In genomic region chr11:95668086-95668485, GRCm38 (mm10) we compare ENCODE assay signal across 8 mouse cellular contexts. TPM values are rescaled to one million over a fixed set of nuclear protein-coding genes. Genes with fewer than 3 reads are reported as not detected.
A peak's percentile ranks its signal among the peaks of the same experiment; 100 is the strongest.
DNase-seq lines count a peak whose midpoint lies in the region; ATAC-seq and TF ChIP-seq lines count a peak whose summit lies in the region.
"Not testable (repeated sequence)": the region's sequence is repeated elsewhere in the genome, so short reads cannot be mapped to it uniquely, and the experiment has no call there.

No protein-coding gene starts in this region.

- not testable (repeated sequence) for H3K9ac ChIP-seq in embryonic facial prominence, embryonic 13.5 days; hindbrain, embryonic 14.5 days; kidney, embryonic 16.5 days (replicated peaks; ENCODE audit: low read length); stomach, postnatal 0 days (ENCODE audit: low read length)
- peak overlapping the region; percentile 77 for H3K9ac ChIP-seq in liver, embryonic 12.5 days

- H3K4me2 ChIP-seq in embryonic facial prominence, embryonic 13.5 days, result peak overlapping the region; percentile 88
- not testable (repeated sequence) for H3K4me2 ChIP-seq in hindbrain, embryonic 14.5 days (replicated peaks)
- H3K4me2 ChIP-seq in kidney, embryonic 16.5 days (replicated peaks; ENCODE audit: low read depth, low read length), result peak overlapping the region; percentile 67
- peak overlapping the region; percentile 84 for H3K4me2 ChIP-seq in liver, embryonic 12.5 days
- peak overlapping the region; percentile 75; the same call in 1 of the 2 replicates for H3K4me2 ChIP-seq in stomach, postnatal 0 days (replicated peaks; ENCODE audit: low read depth)

- ATAC-seq in G1E (ENCODE audit: extremely low read depth, insufficient number of reproducible peaks, low FRiP score, poor library complexity, severe bottlenecking); embryonic facial prominence, embryonic 13.5 days (ENCODE audit: insufficient number of reproducible peaks, insufficient read depth, low FRiP score, low TSS enrichment, low read depth); hindbrain, embryonic 14.5 days (ENCODE audit: low FRiP score); kidney, embryonic 16.5 days (ENCODE audit: low FRiP score, low TSS enrichment); liver, embryonic 12.5 days; stomach, postnatal 0 days (ENCODE audit: low FRiP score, low TSS enrichment): not testable (repeated sequence)

- peak overlapping the region; percentile 77 for H3K4me3 ChIP-seq in G1E (ENCODE audit: low read depth, low read length)
- peak overlapping the region; percentile 62 for H3K4me3 ChIP-seq in embryonic facial prominence, embryonic 13.5 days
- peak overlapping the region; percentile 84 for H3K4me3 ChIP-seq in heart, embryonic 10.5 days
- H3K4me3 ChIP-seq in hindbrain, embryonic 14.5 days (replicated peaks; ENCODE audit: low read length), result peak overlapping the region; percentile 45
- H3K4me3 ChIP-seq in kidney, embryonic 16.5 days (ENCODE audit: low read length), result peak overlapping the region; percentile 87
- H3K4me3 ChIP-seq in liver, embryonic 12.5 days, result peak overlapping the region; percentile 83
- H3K4me3 ChIP-seq in megakaryocyte, embryonic 14.5 days (replicated peaks), result peak overlapping the region; percentile 99
- H3K4me3 ChIP-seq in stomach, postnatal 0 days (ENCODE audit: low read depth, low read length), result not testable (repeated sequence)

- not testable (repeated sequence) for TF ChIP-seq CTCF in G1E (IDR thresholded peaks at IDR 0.05; ENCODE audit: low read depth, low read length)
- peak; percentile 46 for TF ChIP-seq CTCF in stomach, postnatal 0 days (IDR thresholded peaks at IDR 0.05; ENCODE audit: low read depth)

- H3K27me3 ChIP-seq in G1E (ENCODE audit: insufficient read depth, low read length); embryonic facial prominence, embryonic 13.5 days; heart, embryonic 10.5 days (ENCODE audit: insufficient read depth, poor library complexity, severe bottlenecking); hindbrain, embryonic 14.5 days (ENCODE audit: control insufficient read depth, insufficient read depth, low read length); kidney, embryonic 16.5 days (ENCODE audit: insufficient read depth, low read length); liver, embryonic 12.5 days (replicated peaks); megakaryocyte, embryonic 14.5 days (replicated peaks); stomach, postnatal 0 days (ENCODE audit: control insufficient read depth, insufficient read depth, low read length): not testable (repeated sequence)

- TF ChIP-seq EP300 in stomach, postnatal 0 days (optimal IDR thresholded peaks at IDR 0.05), result not testable (repeated sequence)

- H3K27ac ChIP-seq in embryonic facial prominence, embryonic 13.5 days; heart, embryonic 10.5 days; hindbrain, embryonic 14.5 days; kidney, embryonic 16.5 days (ENCODE audit: low read length); liver, embryonic 12.5 days; stomach, postnatal 0 days (replicated peaks): not testable (repeated sequence)

- DNase-seq in G1E (ENCODE audit: low spot score); heart, embryonic 10.5 days (ENCODE audit: low spot score); hindbrain, embryonic 14.5 days (ENCODE audit: low spot score); stomach, postnatal 0 days (ENCODE audit: low spot score): not testable (repeated sequence)

- 90% methylated on average over 7 of the region's 7 CpGs for WGBS in embryonic facial prominence, embryonic 13.5 days
- 88% methylated on average over 7 of the region's 7 CpGs for WGBS in heart, embryonic 10.5 days
- 87% methylated on average over 7 of the region's 7 CpGs for WGBS in hindbrain, embryonic 14.5 days
- WGBS in kidney, embryonic 16.5 days, result 94% methylated on average over 7 of the region's 7 CpGs
- 77% methylated on average over 7 of the region's 7 CpGs for WGBS in liver, embryonic 12.5 days (ENCODE audit: insufficient replicate concordance)
- WGBS in stomach, postnatal 0 days, result 77% methylated on average over 7 of the region's 7 CpGs

- H3K36me3 ChIP-seq in G1E (replicated peaks), result peaks cover 59% of the 10 kb centered on the region
- H3K36me3 ChIP-seq in embryonic facial prominence, embryonic 13.5 days, result peaks cover 46% of the 10 kb centered on the region
- peaks cover 49% of the 10 kb centered on the region for H3K36me3 ChIP-seq in heart, embryonic 10.5 days
- H3K36me3 ChIP-seq in hindbrain, embryonic 14.5 days (replicated peaks; ENCODE audit: control insufficient read depth, insufficient read depth), result peaks cover 36% of the 10 kb centered on the region
- peaks cover 43% of the 10 kb centered on the region for H3K36me3 ChIP-seq in kidney, embryonic 16.5 days (ENCODE audit: insufficient read depth, low read length)
- H3K36me3 ChIP-seq in liver, embryonic 12.5 days, result peaks cover 50% of the 10 kb centered on the region
- peaks cover 42% of the 10 kb centered on the region for H3K36me3 ChIP-seq in megakaryocyte, embryonic 14.5 days (replicated peaks; ENCODE audit: low read length)
- peaks cover 18% of the 10 kb centered on the region for H3K36me3 ChIP-seq in stomach, postnatal 0 days (ENCODE audit: control insufficient read depth, insufficient read depth, low read length)

- H3K9me3 ChIP-seq in G1E (replicated peaks); embryonic facial prominence, embryonic 13.5 days; heart, embryonic 10.5 days; hindbrain, embryonic 14.5 days (ENCODE audit: control insufficient read depth, low read length); kidney, embryonic 16.5 days (ENCODE audit: low read length); liver, embryonic 12.5 days (replicated peaks); megakaryocyte, embryonic 14.5 days; stomach, postnatal 0 days (ENCODE audit: control insufficient read depth, low read length): not testable (repeated sequence)

- H3K4me1 ChIP-seq in G1E (ENCODE audit: insufficient read depth, low read depth, low read length), result peaks cover 32% of the 10 kb centered on the region
- peaks cover 13% of the 10 kb centered on the region for H3K4me1 ChIP-seq in embryonic facial prominence, embryonic 13.5 days
- not testable (repeated sequence) for H3K4me1 ChIP-seq in heart, embryonic 10.5 days; hindbrain, embryonic 14.5 days (replicated peaks; ENCODE audit: control insufficient read depth, insufficient read depth, low read length); stomach, postnatal 0 days (replicated peaks; ENCODE audit: control insufficient read depth, insufficient read depth)
- H3K4me1 ChIP-seq in kidney, embryonic 16.5 days (ENCODE audit: insufficient read depth, low read length), result peaks cover 15% of the 10 kb centered on the region; the same call in 1 of the 2 replicates
- H3K4me1 ChIP-seq in liver, embryonic 12.5 days, result peaks cover 25% of the 10 kb centered on the region
- peaks cover 26% of the 10 kb centered on the region for H3K4me1 ChIP-seq in megakaryocyte, embryonic 14.5 days

RNA-seq across cellular contexts. Expression of gene Phb, which starts 1.3 kb away (rescaled TPM):
- 46.6 and 50.0 TPM in 2 replicates for total RNA-seq in G1E (2014; fragmentation: Nextera tagmentation)
- 111 and 115 TPM in 2 replicates for total RNA-seq in G1E (2017)
- 35.9 and 44.0 TPM in 2 replicates for polyA plus RNA-seq in G1E (2012)
- polyA plus RNA-seq in embryonic facial prominence, embryonic 13.5 days (2015; fragmentation: Nextera tagmentation; extraction: Ambion mirVana), result 209 and 218 TPM in 2 replicates
- 320 and 328 TPM in 2 replicates for polyA plus RNA-seq in heart, embryonic 10.5 days (2016; fragmentation: Nextera tagmentation; extraction: Ambion mirVana)
- polyA plus RNA-seq in hindbrain, embryonic 14.5 days (2014; fragmentation: Nextera tagmentation; extraction: Ambion mirVana), result 200 and 220 TPM in 2 replicates
- polyA plus RNA-seq in kidney, embryonic 16.5 days (2015; fragmentation: Nextera tagmentation; extraction: Ambion mirVana), result 258 and 288 TPM in 2 replicates
- 205 and 206 TPM in 2 replicates for polyA plus RNA-seq in liver, embryonic 12.5 days (2016; fragmentation: Nextera tagmentation; extraction: Ambion mirVana)
- polyA plus RNA-seq in megakaryocyte, embryonic 14.5 days (2012; ENCODE audit: insufficient read depth, low replicate concordance), result 17.5 and 20.8 TPM in 2 replicates
- polyA plus RNA-seq in stomach, postnatal 0 days (2015; fragmentation: Nextera tagmentation; extraction: Ambion mirVana), result 190 and 202 TPM in 2 replicates

RNA-seq across cellular contexts. Expression of gene Zfp652, which starts 44.4 kb away (rescaled TPM):
- total RNA-seq in G1E (2014; fragmentation: Nextera tagmentation) (259 and 261 TPM in 2 replicates), G1E (2017) (46.4 and 57.0 TPM in 2 replicates)
- 177 and 180 TPM in 2 replicates for polyA plus RNA-seq in G1E (2012)
- 24.5 and 25.3 TPM in 2 replicates for polyA plus RNA-seq in embryonic facial prominence, embryonic 13.5 days (2015; fragmentation: Nextera tagmentation; extraction: Ambion mirVana)
- polyA plus RNA-seq in heart, embryonic 10.5 days (2016; fragmentation: Nextera tagmentation; extraction: Ambion mirVana), result 11.7 and 14.2 TPM in 2 replicates
- 10.9 and 12.8 TPM in 2 replicates for polyA plus RNA-seq in hindbrain, embryonic 14.5 days (2014; fragmentation: Nextera tagmentation; extraction: Ambion mirVana)
- 22.6 and 24.0 TPM in 2 replicates for polyA plus RNA-seq in kidney, embryonic 16.5 days (2015; fragmentation: Nextera tagmentation; extraction: Ambion mirVana)
- polyA plus RNA-seq in liver, embryonic 12.5 days (2016; fragmentation: Nextera tagmentation; extraction: Ambion mirVana), result 8.9 TPM in 2 replicates
- 18.2 and 19.8 TPM in 2 replicates for polyA plus RNA-seq in megakaryocyte, embryonic 14.5 days (2012; ENCODE audit: insufficient read depth, low replicate concordance)
- 10.0 and 10.2 TPM in 2 replicates for polyA plus RNA-seq in stomach, postnatal 0 days (2015; fragmentation: Nextera tagmentation; extraction: Ambion mirVana)

RNA-seq across cellular contexts. Expression of gene B130006D01Rik, which starts 55.3 kb away (rescaled TPM):
- 28.1 and 30.8 TPM in 2 replicates for total RNA-seq in G1E (2014; fragmentation: Nextera tagmentation)
- 8.5 and 9.0 TPM in 2 replicates for total RNA-seq in G1E (2017)
- 0.02 TPM in 1 of 2 replicates, not detected in the other for polyA plus RNA-seq in G1E (2012)
- polyA plus RNA-seq in embryonic facial prominence, embryonic 13.5 days (2015; fragmentation: Nextera tagmentation; extraction: Ambion mirVana), result 2.0 and 2.8 TPM in 2 replicates
- polyA plus RNA-seq in heart, embryonic 10.5 days (2016; fragmentation: Nextera tagmentation; extraction: Ambion mirVana), result 0.97 and 1.9 TPM in 2 replicates
- 0.83 and 1.6 TPM in 2 replicates for polyA plus RNA-seq in hindbrain, embryonic 14.5 days (2014; fragmentation: Nextera tagmentation; extraction: Ambion mirVana)
- polyA plus RNA-seq in kidney, embryonic 16.5 days (2015; fragmentation: Nextera tagmentation; extraction: Ambion mirVana), result 1.1 and 1.8 TPM in 2 replicates
- 0.62 and 0.65 TPM in 2 replicates for polyA plus RNA-seq in liver, embryonic 12.5 days (2016; fragmentation: Nextera tagmentation; extraction: Ambion mirVana)
- polyA plus RNA-seq in megakaryocyte, embryonic 14.5 days (2012; ENCODE audit: insufficient read depth, low replicate concordance), result not detected in 2 replicates
- polyA plus RNA-seq in stomach, postnatal 0 days (2015; fragmentation: Nextera tagmentation; extraction: Ambion mirVana), result 0.36 and 0.46 TPM in 2 replicates
